Mouse (Mus musculus) liver, embryonic 14.5 days (tissue): ENCODE measurements around the gene Erf.

ENCODE experiments used
- CTCF ChIP-seq: IDR thresholded peaks from 2 replicates; pipeline ENCODE4 v1.5.1; 2016; ENCODE audit warnings: antibody characterized with exemption, low read depth, control low read depth
- EP300 ChIP-seq: IDR thresholded peaks from 2 replicates; pipeline ENCODE4 v1.6.1; 2016; ENCODE audit warnings: antibody characterized with exemption, low read depth

DNA sequence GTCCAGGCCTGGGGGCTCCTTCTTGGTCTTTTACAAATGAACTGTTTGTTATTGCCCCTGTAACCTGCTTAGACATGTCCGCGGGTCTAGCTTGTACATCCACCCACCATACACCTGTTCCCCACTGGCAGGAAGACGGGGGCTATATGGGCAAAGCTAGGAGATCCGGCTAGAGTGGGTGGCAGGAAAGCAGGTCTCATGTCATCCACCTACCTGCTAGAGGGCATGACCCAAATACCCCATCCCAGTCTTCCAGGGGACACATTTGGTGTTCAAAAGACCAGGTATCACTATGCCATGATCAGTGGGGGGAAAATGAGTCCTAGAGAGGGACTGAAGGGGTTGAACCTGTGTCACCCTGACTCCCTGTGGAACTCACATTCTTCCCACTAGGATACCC lies 26.8 kb upstream of the Erf start:
- TF ChIP-seq CTCF (no peak), EP300 (no peak)
